Mouse (Mus musculus): ENCODE measurements around the gene Kif1c.

Gene Kif1c

GRCm38 (mm10) chr11:70701984-70702733, 1.8 kb downstream of the Kif1c start:
- TF ChIP-seq GATA4 (IDR thresholded peaks at IDR 0.05; ENCODE audit: insufficient replicate concordance, low read length) = no peak

GRCm38 (mm10) chr11:70702781-70703180, 2.4 kb downstream of the Kif1c start:
- no peak for TF ChIP-seq GATA4 (IDR thresholded peaks at IDR 0.05; ENCODE audit: insufficient replicate concordance, low read length)

- no peak for TF ChIP-seq GATA4 (IDR thresholded peaks at IDR 0.05; ENCODE audit: insufficient replicate concordance, low read length)
These were observed 5.8 kb downstream of the Kif1c start for GRCm38 (mm10) chr11:70706127-70706526.

- TF ChIP-seq GATA4 (IDR thresholded peaks at IDR 0.05; ENCODE audit: insufficient replicate concordance, low read length) = no peak
These were observed 10.7 kb downstream of the Kif1c start for GRCm38 (mm10) chr11:70711026-70711425.

GRCm38 (mm10) chr11:70713222-70713621, 12.9 kb downstream of the Kif1c start:
- TF ChIP-seq GATA4 (IDR thresholded peaks at IDR 0.05; ENCODE audit: insufficient replicate concordance, low read length) = no peak

- TF ChIP-seq GATA4 (IDR thresholded peaks at IDR 0.05; ENCODE audit: insufficient replicate concordance, low read length) = no peak
These were observed 15.5 kb downstream of the Kif1c start for GRCm38 (mm10) chr11:70715832-70716231.

- no peak for TF ChIP-seq GATA4 (IDR thresholded peaks at IDR 0.05; ENCODE audit: insufficient replicate concordance, low read length)
These were observed 18.1 kb downstream of the Kif1c start for GRCm38 (mm10) chr11:70718481-70718880.

- TF ChIP-seq GATA4 (IDR thresholded peaks at IDR 0.05; ENCODE audit: insufficient replicate concordance, low read length) = no peak
These were observed 20.2 kb downstream of the Kif1c start for GRCm38 (mm10) chr11:70720567-70720966.

- no peak for TF ChIP-seq GATA4 (IDR thresholded peaks at IDR 0.05; ENCODE audit: insufficient replicate concordance, low read length)
These were observed 20.7 kb downstream of the Kif1c start for GRCm38 (mm10) chr11:70721072-70721471.

- TF ChIP-seq GATA4 (IDR thresholded peaks at IDR 0.05; ENCODE audit: insufficient replicate concordance, low read length) = no peak
These were observed 24.4 kb downstream of the Kif1c start for GRCm38 (mm10) chr11:70724706-70725105.

GRCm38 (mm10) chr11:70726585-70726984, 26.2 kb downstream of the Kif1c start:
- TF ChIP-seq GATA4 (IDR thresholded peaks at IDR 0.05; ENCODE audit: insufficient replicate concordance, low read length) = no peak

- no peak for TF ChIP-seq GATA4 (IDR thresholded peaks at IDR 0.05; ENCODE audit: insufficient replicate concordance, low read length)
These were observed 27.0 kb downstream of the Kif1c start for GRCm38 (mm10) chr11:70727385-70727784.

- TF ChIP-seq GATA4 (IDR thresholded peaks at IDR 0.05; ENCODE audit: insufficient replicate concordance, low read length) = no peak
These were observed 30.2 kb downstream of the Kif1c start for GRCm38 (mm10) chr11:70730427-70731038.

- TF ChIP-seq GATA4 (IDR thresholded peaks at IDR 0.05; ENCODE audit: insufficient replicate concordance, low read length) = no peak
These were observed 30.8 kb downstream of the Kif1c start for GRCm38 (mm10) chr11:70731178-70731577.

GRCm38 (mm10) chr11:70733256-70733655, 32.9 kb downstream of the Kif1c start:
- no peak for TF ChIP-seq GATA4 (IDR thresholded peaks at IDR 0.05; ENCODE audit: insufficient replicate concordance, low read length)

- TF ChIP-seq GATA4 (IDR thresholded peaks at IDR 0.05; ENCODE audit: insufficient replicate concordance, low read length) = peak; percentile 15; the same call in 1 of the 2 replicates
These were observed 37.4 kb downstream of the Kif1c start for GRCm38 (mm10) chr11:70737749-70738148.
